Mouse (Mus musculus): ENCODE data around the gene 1700047I17Rik2.
"Not testable (repeated sequence)": the region's sequence is repeated elsewhere in the genome, so short reads cannot be mapped to it uniquely, and the experiment has no call there.

1700047I17Rik2 gene

DNA sequence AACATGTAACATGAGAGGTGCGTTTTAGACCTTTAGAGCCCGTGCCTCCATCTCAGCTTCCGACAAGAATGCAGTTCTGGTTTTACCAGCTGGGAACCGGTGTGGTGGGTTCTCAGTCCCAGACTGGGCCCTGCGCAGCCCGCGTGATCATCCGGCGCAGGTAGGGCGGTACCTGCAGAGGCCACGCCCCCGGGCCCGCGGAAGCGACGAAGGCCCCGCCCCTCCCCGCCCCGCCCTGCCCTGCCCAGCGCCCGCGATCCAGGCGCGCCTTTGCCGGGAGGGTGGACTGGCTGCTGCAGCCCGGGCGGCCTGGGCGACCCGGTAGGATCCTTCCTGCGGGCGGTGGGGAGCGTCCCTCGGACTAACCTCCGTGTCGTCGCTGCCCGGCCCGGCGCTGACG lies at the start of gene 1700047I17Rik2:
1700047I17Rik2 (plus strand) TSS at position 287 of the 400 bp plus-strand sequence.
- not testable (repeated sequence) for DNase-seq (ENCODE audit: low spot score)

DNA sequence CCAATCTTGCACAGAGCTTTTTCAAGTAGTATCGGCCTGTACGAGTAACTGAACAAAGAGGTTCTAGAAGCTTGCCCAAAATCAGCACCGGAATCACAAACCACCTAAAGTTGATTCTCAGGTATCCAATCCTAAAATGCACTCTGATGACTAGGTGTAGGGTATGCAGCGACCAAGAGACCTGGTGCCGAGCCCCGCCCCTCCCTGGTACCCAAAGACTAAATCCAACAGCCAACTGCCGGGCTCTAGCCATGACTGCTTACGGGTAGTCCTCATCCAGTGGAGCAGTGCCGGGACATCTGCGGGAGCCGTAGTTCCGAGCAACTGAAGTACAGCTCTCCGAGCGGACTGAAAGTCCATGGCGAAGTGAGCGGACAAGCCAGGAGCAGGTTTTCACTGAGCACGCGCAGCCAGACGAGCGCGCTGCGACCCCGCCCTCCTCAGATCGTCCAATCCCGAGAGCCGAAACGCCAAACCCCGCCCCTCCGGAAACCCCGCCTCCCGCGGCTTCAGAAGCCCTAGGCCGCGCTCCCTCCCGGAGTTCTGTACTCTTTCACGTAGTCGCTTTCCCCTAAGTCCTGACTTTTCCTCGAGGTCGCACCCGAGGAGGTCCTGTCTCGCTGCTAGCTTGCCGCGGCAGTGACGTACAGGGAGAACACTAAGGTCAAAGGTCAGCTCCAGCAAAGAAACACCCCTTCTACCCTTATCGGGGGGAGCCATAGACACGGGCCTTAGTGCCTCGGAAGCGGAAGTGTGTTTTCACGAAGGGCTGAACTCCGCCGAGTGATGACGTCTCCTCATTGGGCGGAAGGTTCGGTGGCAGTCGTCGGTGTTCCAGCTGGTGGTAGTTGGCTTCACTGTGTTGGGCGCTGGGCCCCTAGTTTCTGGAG lies 44.6 kb upstream of the 1700047I17Rik2 start, which contains the start of gene Srp54b:
Srp54b (plus strand) TSS at position 546 of the 890 bp plus-strand sequence.
- not testable (repeated sequence) for DNase-seq (ENCODE audit: low spot score)

GRCm38 (mm10) chr12:55155449-55155783 lies 44.0 kb upstream of the 1700047I17Rik2 start:
- not testable (repeated sequence) for DNase-seq (ENCODE audit: low spot score)

DNA sequence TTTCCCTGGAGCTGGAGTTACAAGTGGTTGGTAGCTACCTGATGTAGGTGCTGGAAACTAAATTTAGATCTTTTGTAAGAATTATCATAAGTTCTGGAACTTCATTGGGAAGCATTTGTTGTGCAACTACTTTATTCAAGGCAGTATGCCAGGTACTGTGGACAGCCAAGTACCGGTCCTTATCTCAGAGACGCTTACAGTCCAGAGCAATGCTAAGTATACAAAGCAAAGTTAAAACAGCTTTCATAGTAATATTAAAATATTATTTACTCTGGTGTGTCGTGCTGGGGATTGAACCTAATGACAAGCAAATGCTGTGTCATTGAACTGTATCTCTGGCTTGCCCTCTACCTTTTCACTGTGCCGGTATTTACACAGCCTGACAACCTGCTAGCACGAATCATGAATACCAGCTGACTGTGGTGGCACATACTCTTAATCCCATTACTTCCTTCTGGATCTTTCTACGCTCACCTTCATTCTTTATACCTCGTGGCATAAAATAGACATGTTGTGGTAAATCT lies 32.3 kb upstream of the 1700047I17Rik2 start:
- not testable (repeated sequence) for DNase-seq (ENCODE audit: low spot score)

DNA sequence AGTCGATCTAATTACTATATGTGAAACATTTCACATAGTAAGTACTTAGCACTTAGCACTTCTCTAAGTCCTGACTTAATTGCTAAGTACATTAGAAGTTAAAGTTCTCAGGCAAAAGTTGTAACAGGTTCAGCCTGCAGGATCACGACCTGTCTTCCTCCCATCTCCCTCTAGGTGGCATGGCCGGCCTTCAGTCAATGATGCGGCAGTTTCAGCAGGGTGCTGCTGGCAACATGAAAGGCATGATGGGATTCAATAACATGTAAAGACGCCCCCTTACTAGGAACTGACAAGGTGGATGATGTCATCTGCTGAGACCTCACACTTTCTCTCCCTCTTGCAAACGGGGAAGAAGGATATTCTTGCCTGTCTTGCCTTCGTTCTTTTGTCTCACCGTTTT lies 11.7 kb upstream of the 1700047I17Rik2 start:
- DNase-seq (ENCODE audit: low spot score), result not testable (repeated sequence)

- not testable (repeated sequence) for DNase-seq (ENCODE audit: low spot score)
These were observed 10.3 kb upstream of the 1700047I17Rik2 start for GRCm38 (mm10) chr12:55189127-55189526.

GRCm38 (mm10) chr12:55199799-55200198 lies 407 bp downstream of the 1700047I17Rik2 start:
- DNase-seq (ENCODE audit: low spot score), result not testable (repeated sequence)

GRCm38 (mm10) chr12:55212944-55213343 lies 13.6 kb downstream of the 1700047I17Rik2 start:
- not testable (repeated sequence) for DNase-seq (ENCODE audit: low spot score)

DNA sequence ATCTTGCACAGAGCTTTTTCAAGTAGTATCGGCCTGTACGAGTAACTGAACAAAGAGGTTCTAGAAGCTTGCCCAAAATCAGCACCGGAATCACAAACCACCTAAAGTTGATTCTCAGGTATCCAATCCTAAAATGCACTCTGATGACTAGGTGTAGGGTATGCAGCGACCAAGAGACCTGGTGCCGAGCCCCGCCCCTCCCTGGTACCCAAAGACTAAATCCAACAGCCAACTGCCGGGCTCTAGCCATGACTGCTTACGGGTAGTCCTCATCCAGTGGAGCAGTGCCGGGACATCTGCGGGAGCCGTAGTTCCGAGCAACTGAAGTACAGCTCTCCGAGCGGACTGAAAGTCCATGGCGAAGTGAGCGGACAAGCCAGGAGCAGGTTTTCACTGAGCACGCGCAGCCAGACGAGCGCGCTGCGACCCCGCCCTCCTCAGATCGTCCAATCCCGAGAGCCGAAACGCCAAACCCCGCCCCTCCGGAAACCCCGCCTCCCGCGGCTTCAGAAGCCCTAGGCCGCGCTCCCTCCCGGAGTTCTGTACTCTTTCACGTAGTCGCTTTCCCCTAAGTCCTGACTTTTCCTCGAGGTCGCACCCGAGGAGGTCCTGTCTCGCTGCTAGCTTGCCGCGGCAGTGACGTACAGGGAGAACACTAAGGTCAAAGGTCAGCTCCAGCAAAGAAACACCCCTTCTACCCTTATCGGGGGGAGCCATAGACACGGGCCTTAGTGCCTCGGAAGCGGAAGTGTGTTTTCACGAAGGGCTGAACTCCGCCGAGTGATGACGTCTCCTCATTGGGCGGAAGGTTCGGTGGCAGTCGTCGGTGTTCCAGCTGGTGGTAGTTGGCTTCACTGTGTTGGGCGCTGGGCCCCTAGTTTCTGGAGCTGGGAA lies 30.5 kb downstream of the 1700047I17Rik2 start, which contains the start of gene Srp54c:
Srp54c (plus strand) TSS at position 543 of the 894 bp plus-strand sequence.
- DNase-seq (ENCODE audit: low spot score), result not testable (repeated sequence)

DNA sequence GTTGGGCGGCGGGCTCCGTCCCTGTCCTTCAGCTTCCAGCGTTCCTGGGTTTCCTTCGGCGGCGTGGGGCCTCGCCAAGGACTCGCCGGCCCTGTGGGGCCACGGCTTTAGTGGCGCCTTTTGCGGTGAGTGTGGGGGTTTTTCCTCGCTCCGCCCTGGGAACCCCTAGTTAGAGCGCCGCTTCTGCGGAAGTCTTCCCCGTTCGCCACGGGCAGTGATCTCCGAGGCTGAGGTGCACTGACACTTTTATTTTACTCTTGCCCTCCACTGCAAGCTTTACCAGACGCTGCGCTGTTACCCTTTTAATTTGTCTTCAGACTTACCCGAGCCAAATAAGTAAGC lies 31.1 kb downstream of the 1700047I17Rik2 start:
- DNase-seq (ENCODE audit: low spot score), result not testable (repeated sequence)

DNA sequence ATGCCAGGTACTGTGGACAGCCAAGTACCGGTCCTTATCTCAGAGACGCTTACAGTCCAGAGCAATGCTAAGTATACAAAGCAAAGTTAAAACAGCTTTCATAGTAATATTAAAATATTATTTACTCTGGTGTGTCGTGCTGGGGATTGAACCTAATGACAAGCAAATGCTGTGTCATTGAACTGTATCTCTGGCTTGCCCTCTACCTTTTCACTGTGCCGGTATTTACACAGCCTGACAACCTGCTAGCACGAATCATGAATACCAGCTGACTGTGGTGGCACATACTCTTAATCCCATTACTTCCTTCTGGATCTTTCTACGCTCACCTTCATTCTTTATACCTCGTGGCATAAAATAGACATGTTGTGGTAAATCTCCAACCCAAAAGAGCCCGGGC lies 42.9 kb downstream of the 1700047I17Rik2 start:
- DNase-seq (ENCODE audit: low spot score), result not testable (repeated sequence)

- DNase-seq (ENCODE audit: low spot score), result not testable (repeated sequence)
These were observed 62.6 kb downstream of the 1700047I17Rik2 start for GRCm38 (mm10) chr12:55261950-55262349.

- not testable (repeated sequence) for DNase-seq (ENCODE audit: low spot score)
These were observed 64.0 kb downstream of the 1700047I17Rik2 start for GRCm38 (mm10) chr12:55263385-55263784.
